Comparison of ENCODE assay signal across 19 mouse cellular contexts in genomic region chr17:10806692-10807091, GRCm38 (mm10). TPM values are rescaled to one million over a fixed set of nuclear protein-coding genes. Genes with fewer than 3 reads are reported as not detected.
"Had no signal": no experiment of that assay in that cellular context is flagged by ENCODE, and none has a peak within 500 bp of the region (broad histone marks: within the 10 kb centered on the region; RNA-seq: fewer than 3 reads in every experiment).

No protein-coding gene starts in this region.

- H3K9ac ChIP-seq: liver, embryonic 13.5 days; midbrain, embryonic 12.5 days; neural tube, embryonic 13.5 days had no signal

- H3K4me2 ChIP-seq: liver, embryonic 13.5 days; midbrain, embryonic 12.5 days; neural tube, embryonic 13.5 days had no signal

- H3K27ac ChIP-seq: liver, embryonic 13.5 days; midbrain, embryonic 12.5 days; neural tube, embryonic 13.5 days; stomach, postnatal 0 days had no signal

- H3K4me1 ChIP-seq: liver, embryonic 13.5 days; midbrain, embryonic 12.5 days had no signal

- H3K9me3 ChIP-seq: liver, embryonic 13.5 days; midbrain, embryonic 12.5 days; neural tube, embryonic 13.5 days had no signal

- H3K36me3 ChIP-seq: liver, embryonic 13.5 days; midbrain, embryonic 12.5 days; neural tube, embryonic 13.5 days had no signal

- H3K4me3 ChIP-seq: liver, embryonic 13.5 days; midbrain, embryonic 12.5 days; neural tube, embryonic 13.5 days had no signal

- DNase-seq: kidney, adult 11 months; kidney, adult 8-10 months; kidney, postnatal 14 days; kidney, postnatal 4 days; liver, embryonic 13.5 days; lung, adult 2 months; lung, postnatal 14 days; lung, postnatal 4 days; right cerebral cortex, adult 18-20 months; right cerebral cortex, postnatal 14 days; right cerebral cortex, postnatal 4 days; thymus, adult 2 months; thymus, postnatal 14 days; thymus, postnatal 4 days had no signal

- H3K27me3 ChIP-seq: liver, embryonic 13.5 days; midbrain, embryonic 12.5 days; neural tube, embryonic 13.5 days had no signal

RNA-seq across cellular contexts. Expression of gene Pacrg, which starts 33.4 kb away (rescaled TPM):
- total RNA-seq: liver, adult 2 months had no signal
- polyA plus RNA-seq: liver, adult 2 months; liver, embryonic 16.5 days had no signal
